Mouse (Mus musculus) telencephalon, adult 2 months (tissue): ENCODE measurements around the gene Tada1.

ENCODE experiments used
- DNase-seq: peaks from one replicate; pipeline ENCODE4 v3.0.0-alpha.2; 2011; ENCODE audit warnings: low read depth, low spot score

The Tada1 gene

GRCm38 (mm10) chr1:166379013-166379629 lies at the start of gene Tada1:
Gene Tada1, plus strand, starts transcription at chr1:166379097.
- DNase-seq, result peak; percentile 77

- no peak for DNase-seq
Measured at GRCm38 (mm10) chr1:166330752-166331151, 48.1 kb upstream of the Tada1 start.

DNA sequence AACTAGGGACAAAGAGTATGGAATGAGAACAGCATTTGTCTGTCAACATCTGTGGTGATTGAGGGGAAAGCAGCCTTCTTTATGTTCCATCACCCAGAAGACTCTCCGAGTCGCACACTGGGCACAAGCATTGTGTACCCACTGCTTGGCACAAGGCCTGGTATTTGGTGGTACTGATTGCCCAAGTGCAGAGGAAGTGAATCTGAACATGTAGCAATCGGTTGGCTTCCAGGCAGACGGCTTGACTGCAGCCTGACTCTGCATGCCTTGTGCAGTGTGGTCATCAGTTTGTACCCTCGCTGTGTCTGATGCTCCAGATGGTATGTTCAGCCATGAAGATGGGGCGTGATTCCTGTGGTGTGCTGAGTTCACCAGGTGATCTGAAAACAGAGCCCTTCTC lies 39.8 kb upstream of the Tada1 start:
- DNase-seq, result no peak

DNA sequence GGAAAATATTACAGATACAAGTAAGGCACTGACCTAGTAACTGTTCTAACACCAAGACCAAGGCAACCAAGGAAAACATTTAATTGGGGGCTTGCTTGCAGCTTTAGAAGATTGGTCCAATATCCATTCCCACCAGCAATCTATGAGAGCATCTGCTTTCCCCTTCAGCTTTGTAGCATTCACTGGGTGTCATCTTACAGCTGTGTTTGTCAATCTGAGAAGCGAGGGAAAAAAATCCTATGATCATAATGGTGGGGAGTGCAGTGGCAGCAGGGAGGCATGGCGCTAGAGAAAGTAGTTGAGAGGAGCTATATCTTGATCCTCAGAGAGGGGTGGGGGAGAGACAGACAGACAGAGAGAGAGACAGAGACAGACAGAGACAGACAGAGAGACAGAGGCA lies 36.8 kb upstream of the Tada1 start:
- no peak for DNase-seq

GRCm38 (mm10) chr1:166342539-166342938 lies 36.4 kb upstream of the Tada1 start:
- no peak for DNase-seq

GRCm38 (mm10) chr1:166343586-166343985 lies 35.3 kb upstream of the Tada1 start:
- no peak for DNase-seq

- no peak for DNase-seq
Measured at GRCm38 (mm10) chr1:166344300-166345077, 34.4 kb upstream of the Tada1 start.

DNA sequence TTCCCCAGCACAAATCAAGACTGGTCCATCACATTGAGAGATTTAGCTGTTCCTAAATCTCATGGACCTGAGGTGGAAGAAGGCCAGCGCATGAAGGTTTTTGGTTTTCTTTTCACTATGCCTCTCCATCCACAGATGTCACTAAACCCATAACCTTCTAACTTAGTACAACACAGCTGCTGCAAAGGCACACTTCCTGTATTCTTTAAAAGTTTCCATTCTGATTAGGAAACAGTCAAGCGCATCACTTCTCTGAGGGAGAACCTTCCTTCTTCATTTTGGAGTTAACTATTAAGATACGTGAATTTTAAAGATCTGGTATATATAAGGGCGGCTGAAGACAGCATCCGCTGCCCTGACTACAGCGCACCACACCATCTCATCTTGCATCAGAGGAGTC lies 33.3 kb upstream of the Tada1 start:
- no peak for DNase-seq

DNA sequence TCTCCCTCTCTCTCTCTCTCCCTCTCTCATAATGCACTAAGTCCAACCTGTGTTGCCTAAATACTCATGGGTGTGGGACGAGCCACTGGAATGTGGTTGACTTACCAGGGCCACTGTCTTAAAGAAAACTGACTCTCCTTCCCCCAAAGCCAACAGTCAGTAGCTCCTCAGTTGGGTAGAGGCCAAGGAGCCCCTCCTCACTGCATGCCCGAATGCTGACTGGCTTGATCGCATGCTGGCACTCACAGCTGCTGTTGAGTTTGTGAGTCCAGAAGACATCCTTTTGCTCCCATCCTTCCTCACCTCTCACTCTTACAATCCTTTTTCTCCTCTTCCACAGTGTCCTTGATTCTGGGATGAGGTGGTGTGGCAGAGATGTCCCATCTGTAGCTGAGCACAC lies 32.0 kb upstream of the Tada1 start:
- no peak for DNase-seq

- no peak for DNase-seq
Measured at GRCm38 (mm10) chr1:166349341-166349740, 29.6 kb upstream of the Tada1 start.

GRCm38 (mm10) chr1:166349751-166350150 lies 29.1 kb upstream of the Tada1 start:
- no peak for DNase-seq

DNA sequence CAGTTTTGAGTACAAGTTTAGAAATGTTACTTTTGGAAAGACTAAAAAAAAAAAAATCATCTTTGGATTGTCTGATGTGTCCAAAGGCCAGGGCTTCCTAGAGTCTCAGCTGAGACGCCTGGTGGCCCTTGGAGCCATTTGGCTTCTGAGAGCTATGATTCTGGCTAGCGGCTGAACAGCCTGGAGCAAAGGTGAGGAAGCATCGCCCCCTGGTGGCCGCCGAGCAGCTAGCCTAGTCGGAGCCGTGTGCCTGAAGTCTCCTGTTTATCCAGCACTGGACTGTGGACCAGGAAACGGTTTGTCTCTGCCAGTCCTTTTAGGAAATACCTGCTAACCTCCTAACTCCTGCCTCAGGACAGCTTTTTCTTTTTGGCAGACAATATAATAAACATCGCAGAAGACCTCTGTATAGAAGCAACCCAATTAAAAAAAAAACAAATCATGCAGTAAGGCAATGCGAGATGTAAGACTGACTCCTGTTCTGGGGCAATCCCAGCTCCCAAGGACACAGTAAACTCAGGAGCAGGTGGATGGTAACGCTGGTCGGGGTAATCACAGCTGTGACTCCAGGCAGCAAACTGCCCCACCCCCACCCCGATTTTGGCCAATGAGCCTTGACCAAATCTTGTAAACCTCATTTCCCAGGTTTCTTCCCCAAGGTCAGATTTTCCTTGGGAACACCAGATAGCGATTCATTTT lies 18.6 kb upstream of the Tada1 start:
- no peak for DNase-seq

GRCm38 (mm10) chr1:166360896-166361295 lies 18.0 kb upstream of the Tada1 start:
- no peak for DNase-seq

DNA sequence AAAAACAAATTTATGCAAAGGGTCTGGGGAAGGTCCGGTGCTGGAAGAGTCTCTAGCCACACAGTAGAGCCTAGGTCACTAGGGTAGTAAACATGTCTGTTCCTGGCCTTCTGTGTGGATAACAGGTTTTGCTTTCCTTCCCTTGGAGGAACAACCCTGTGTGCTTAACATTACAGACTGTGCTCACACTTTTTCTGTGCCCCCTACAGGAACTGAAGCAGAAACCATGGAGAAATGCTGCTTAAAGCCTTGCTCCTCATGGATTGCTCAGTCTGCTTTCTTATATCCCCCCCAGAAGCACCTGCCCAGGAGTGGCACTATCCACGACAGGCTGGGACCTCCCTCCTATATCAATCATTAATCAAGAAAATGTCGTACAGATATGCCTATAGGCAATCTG lies 17.1 kb upstream of the Tada1 start:
- no peak for DNase-seq

DNA sequence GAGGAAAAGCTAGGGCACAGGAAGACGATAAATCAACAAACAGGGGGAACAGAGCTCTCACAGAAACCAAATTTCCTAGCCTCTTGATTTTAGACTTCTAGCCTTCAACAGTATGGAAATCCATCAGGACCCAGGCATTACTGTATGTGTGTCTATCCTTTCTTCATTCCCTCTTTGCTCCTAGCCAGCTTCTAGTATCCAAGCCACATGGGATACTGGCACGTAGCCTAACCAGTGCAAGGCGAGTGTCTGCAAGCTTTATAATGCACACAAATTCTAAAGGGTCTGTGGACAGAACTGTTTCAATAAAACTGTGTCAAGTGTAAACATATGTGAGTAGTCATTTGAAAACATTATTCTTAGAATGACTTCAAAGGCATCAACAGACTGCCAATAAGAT lies 16.2 kb upstream of the Tada1 start:
- no peak for DNase-seq

- DNase-seq, result no peak
Measured at GRCm38 (mm10) chr1:166363122-166363521, 15.8 kb upstream of the Tada1 start.

GRCm38 (mm10) chr1:166377171-166377570 lies 1.7 kb upstream of the Tada1 start:
- DNase-seq, result no peak

DNA sequence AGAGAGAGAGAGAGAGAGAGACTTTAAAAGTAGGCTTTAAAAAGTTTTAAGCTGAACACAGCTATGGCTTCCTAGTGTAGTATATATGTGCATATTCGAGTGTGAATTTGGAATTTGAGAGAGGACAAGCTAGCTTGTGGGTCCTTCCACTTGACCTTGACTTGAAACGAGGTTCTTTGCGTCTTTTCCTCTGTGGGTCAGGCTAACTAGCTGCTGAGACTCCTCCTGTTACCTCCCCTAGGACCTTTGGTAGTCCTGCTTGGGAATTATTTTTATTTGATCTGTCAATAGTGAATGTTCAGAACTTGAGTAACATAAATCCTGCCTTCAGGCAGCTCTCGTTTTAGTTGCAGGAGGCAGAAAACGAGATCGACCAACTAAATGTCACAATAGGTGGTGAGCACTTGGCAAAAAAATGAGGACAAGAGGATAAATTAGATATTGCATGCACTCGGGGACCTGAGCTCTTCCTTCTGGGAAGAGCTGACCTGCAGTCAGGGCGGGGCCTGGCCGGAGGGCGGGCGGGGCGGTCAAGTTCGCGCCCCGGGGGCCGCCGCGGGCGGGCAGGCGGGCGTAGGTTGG lies 375 bp upstream of the Tada1 start:
- no peak for DNase-seq

DNA sequence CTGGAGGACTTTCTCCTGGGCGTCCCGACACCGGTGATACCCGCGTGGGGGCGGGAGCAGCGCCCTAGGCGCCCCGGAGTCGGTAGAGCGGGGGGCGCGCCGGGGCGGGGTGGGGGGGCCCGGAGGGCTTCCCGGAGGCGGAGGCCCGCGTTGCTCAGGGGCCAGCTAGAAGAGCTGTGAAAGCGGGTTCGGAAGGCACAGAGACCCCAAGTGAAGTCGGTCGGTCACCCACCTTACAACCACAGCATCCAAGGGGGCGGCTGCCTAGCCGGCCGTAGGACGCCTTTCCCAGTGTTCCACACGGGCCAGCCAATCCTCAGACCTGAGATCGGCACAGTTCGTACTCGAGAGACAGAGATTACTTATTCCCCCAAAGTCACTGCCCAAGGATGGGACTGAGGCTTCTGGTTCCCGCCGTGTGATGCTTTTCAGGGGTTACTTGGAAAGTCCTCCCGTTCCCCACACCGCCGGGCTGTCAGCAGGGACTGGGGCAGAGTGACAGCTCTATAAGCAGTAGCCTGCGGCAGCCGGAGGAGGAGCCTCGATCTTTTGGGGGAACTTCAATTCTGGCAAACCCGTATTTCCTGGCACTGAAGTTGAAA lies 834 bp downstream of the Tada1 start:
- DNase-seq, result peak; percentile 40

- DNase-seq, result no peak
Measured at GRCm38 (mm10) chr1:166381336-166381735, 2.4 kb downstream of the Tada1 start.

DNA sequence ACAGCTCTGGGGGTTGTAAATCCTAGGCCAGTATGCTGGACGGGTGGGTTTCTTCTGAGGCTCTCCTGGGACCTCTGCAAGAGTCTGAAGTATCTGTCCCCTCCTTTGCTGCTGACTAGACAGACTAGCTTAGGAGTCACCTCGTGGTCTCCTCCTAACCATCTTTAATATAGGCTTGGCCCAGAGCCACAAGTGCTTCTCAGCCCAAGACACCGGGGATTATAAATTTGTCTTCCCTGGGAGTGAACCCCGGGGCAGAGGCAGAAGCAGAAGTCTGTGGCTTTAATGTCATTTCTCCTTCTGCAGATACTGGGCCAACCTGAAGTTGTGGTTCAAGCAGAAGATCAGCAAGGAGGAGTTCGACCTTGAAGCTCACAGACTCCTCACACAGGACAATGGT lies 2.9 kb downstream of the Tada1 start:
- no peak for DNase-seq

- DNase-seq, result no peak
Measured at GRCm38 (mm10) chr1:166382626-166383025, 3.7 kb downstream of the Tada1 start.
